In the genomic region with DNA sequence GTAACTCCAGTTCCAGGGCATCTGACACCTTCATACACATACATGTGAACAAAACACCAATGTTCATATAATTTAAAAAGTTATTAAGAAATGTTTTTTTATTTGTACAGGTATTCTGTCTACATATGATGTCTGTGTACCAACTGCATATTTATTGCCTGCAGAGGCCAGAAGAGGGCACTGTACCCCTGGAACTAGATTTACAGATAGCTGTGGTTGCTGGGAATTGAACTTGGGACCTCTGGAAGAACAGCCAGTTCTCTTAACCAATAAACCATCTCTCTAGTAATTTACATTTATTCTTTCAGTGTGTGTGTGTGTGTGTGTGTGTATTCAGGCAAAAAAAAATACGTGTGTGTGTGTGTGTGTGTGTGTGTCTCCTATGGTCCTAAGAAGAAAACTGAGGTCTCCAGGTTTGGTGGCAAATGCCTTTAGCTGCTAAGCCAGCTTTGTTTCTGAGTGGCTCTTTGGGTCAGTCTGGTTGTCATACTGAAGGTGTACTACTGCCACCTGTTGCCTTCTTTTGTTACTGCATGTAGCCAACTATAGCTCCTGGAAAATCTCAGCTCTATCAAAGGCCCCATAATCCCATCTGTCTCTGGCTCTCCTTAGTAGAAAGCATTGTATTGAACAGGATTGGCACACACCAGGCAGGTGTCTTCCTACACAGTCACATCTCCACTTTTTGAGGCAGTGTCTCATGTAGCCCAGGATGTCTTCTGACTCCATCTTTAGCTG, we compare ENCODE assay signal across 7 mouse cellular contexts. TPM values are rescaled to one million over a fixed set of nuclear protein-coding genes. Genes with fewer than 3 reads are reported as not detected.
DNase-seq lines count a peak whose midpoint lies in the region; ATAC-seq and TF ChIP-seq lines count a peak whose summit lies in the region.

No protein-coding gene starts in this region.

- H3K27ac ChIP-seq in forebrain, postnatal 0 days (ENCODE audit: low read depth, low read length): no peak overlapping the region

- ATAC-seq in cerebellum, adult (ENCODE audit: insufficient number of reproducible peaks, low FRiP score, low TSS enrichment): peak; percentile 56; the same call in 1 of the 2 replicates
- ATAC-seq in forebrain, postnatal 0 days: peak; percentile 86
- peak; percentile 96 for ATAC-seq in megakaryocyte, adult 5-6 weeks (ENCODE audit: poor library complexity, severe bottlenecking)

- H3K4me2 ChIP-seq in forebrain, postnatal 0 days (ENCODE audit: low read depth): no peak overlapping the region

- H3K4me3 ChIP-seq in forebrain, postnatal 0 days (ENCODE audit: low read depth, low read length): no peak overlapping the region

- peak; percentile 83 for DNase-seq in R1 (ENCODE audit: low read depth, low spot score)
- DNase-seq in forebrain, postnatal 0 days: peak; percentile 83
- peak; percentile 88 for DNase-seq in induced T-regulatory cell, adult 2 months (ENCODE audit: low read depth)
- DNase-seq in left cerebral cortex, adult 9 months (ENCODE audit: low spot score in 2 of 2): peak; percentile 27 to 77
- DNase-seq in right cerebral cortex, postnatal 25 days: peak; percentile 26

- WGBS in forebrain, postnatal 0 days: 0% methylated on average over 1 of the region's 1 CpGs

- H3K9ac ChIP-seq in forebrain, postnatal 0 days: no peak overlapping the region; the same call in 1 of the 2 replicates

- peak; percentile 76 for TF ChIP-seq CTCF in forebrain, postnatal 0 days (IDR thresholded peaks at IDR 0.05; ENCODE audit: low read depth)

- H3K36me3 ChIP-seq in forebrain, postnatal 0 days (ENCODE audit: insufficient read depth): peaks cover 26% of the 10 kb centered on the region

- no peaks in the 10 kb centered on the region for H3K27me3 ChIP-seq in forebrain, postnatal 0 days (ENCODE audit: insufficient read depth, low read length)

- no peaks in the 10 kb centered on the region for H3K4me1 ChIP-seq in forebrain, postnatal 0 days (ENCODE audit: insufficient read depth)

- no peaks in the 10 kb centered on the region for H3K9me3 ChIP-seq in forebrain, postnatal 0 days (ENCODE audit: low read length)

RNA-seq across cellular contexts. Expression of a gene that starts 10.5 kb away (rescaled TPM):
- 114 and 135 TPM in 2 replicates for total RNA-seq in forebrain, postnatal 0 days (2014; rRNA removed)
- 191 and 214 TPM in 2 replicates for polyA plus RNA-seq in forebrain, postnatal 0 days (2015; fragmentation: Nextera tagmentation; extraction: Ambion mirVana)
- 21.7 and 22.9 TPM in 2 replicates for total RNA-seq in megakaryocyte, adult 5-6 weeks (2015)
- total RNA-seq in megakaryocyte, adult 5-6 weeks (2017): 42.0 and 42.5 TPM in 2 replicates

RNA-seq across cellular contexts. Expression of a gene that starts 36.7 kb away (rescaled TPM):
- 55.2 and 63.1 TPM in 2 replicates for total RNA-seq in forebrain, postnatal 0 days (2014; rRNA removed)
- polyA plus RNA-seq in forebrain, postnatal 0 days (2015; fragmentation: Nextera tagmentation; extraction: Ambion mirVana): 40.8 and 48.9 TPM in 2 replicates
- 112 and 124 TPM in 2 replicates for total RNA-seq in megakaryocyte, adult 5-6 weeks (2015)
- 101 and 116 TPM in 2 replicates for total RNA-seq in megakaryocyte, adult 5-6 weeks (2017)

RNA-seq across cellular contexts. Expression of a gene that starts 45.0 kb away (rescaled TPM):
- total RNA-seq in forebrain, postnatal 0 days (2014; rRNA removed): 2.6 and 4.2 TPM in 2 replicates
- 2.4 and 2.9 TPM in 2 replicates for polyA plus RNA-seq in forebrain, postnatal 0 days (2015; fragmentation: Nextera tagmentation; extraction: Ambion mirVana)
- total RNA-seq in megakaryocyte, adult 5-6 weeks (2015): 0.31 and 0.32 TPM in 2 replicates
- 0.92 and 1.6 TPM in 2 replicates for total RNA-seq in megakaryocyte, adult 5-6 weeks (2017)

RNA-seq across cellular contexts. Expression of a gene that starts 54.5 kb away (rescaled TPM):
- 37.7 and 51.7 TPM in 2 replicates for total RNA-seq in forebrain, postnatal 0 days (2014; rRNA removed)
- polyA plus RNA-seq in forebrain, postnatal 0 days (2015; fragmentation: Nextera tagmentation; extraction: Ambion mirVana): 34.8 and 43.9 TPM in 2 replicates
- total RNA-seq in megakaryocyte, adult 5-6 weeks (2015): 5.4 and 11.8 TPM in 2 replicates
- total RNA-seq in megakaryocyte, adult 5-6 weeks (2017): 6.7 and 9.8 TPM in 2 replicates

Comparison
In these comparisons a context has a peak if more than half of its experiments do, and no peak if none do; other contexts are left out.
1. DNase-seq: peak in every context shown above with its lines; median percentile 88 in induced T-regulatory cell, adult 2 months; 83 in R1; 83 in forebrain, postnatal 0 days; 52 in left cerebral cortex, adult 9 months; 26 in right cerebral cortex, postnatal 25 days.